Mouse (Mus musculus) heart, postnatal 14 days (tissue): ENCODE data around the gene Cep112. TPM values are rescaled to one million over a fixed set of nuclear protein-coding genes. Genes with fewer than 3 reads are reported as not detected.
A peak's percentile ranks its signal among the peaks of the same experiment; 100 is the strongest.

Experiments used
- DNase-seq, 2 experiments: peaks; one replicate each; pipeline ENCODE4 v3.0.0; 2021 to 2022
- intact Hi-C: fragments of 180-260 bp; cut with DNase I; formaldehyde crosslinking; loops from one replicate; pipeline ENCODE4 v1.15.1; 2025
- total RNA-seq, 2 experiments: library from RNA; stranded (reverse); gene quantifications; 2 replicates each; pipeline ENCODE4 v1.2.3; 2021

Cep112 gene
- total RNA-seq, 2 experiments from 2014 or later = 8.7 to 9.0 TPM

- intact Hi-C loops = loop anchor here (10.0 kb wide), 1 partner anchor 496 kb away; the partner anchor contains the start of gene Axin2
- no peak for DNase-seq
Observed at GRCm38 (mm10) chr11:108429076-108429475, 4.1 kb downstream of the Cep112 start.

DNA sequence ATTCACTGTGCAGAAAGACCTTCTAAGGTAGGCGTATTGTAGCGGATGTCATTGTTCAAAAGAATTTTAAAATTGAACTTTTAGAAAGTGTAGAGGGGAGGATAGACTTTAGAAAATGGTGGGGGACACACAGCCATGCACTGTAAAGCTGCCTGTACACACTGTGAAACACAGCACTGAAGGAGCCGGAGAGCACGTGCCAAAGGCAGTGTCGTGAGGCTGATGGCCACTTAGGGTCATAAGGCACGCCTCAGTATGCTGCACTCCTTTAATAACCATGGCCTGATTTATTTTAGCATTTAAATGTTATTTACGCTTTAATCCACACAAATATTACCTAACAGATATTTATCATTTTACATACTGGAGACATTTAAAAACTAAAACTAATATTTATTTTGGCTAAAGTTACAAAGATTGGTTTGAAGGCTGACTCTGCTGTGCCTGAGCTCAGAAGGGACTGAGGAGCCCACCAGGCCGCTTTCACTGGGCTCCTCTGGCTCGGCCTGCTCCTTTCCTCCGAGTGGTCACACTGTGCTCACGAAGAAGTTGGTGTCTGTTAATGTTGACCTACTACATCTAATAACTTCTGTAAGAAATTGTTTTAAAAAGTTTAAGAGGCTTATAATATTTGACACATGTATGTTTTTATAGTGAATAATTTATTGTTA is 19.0 kb downstream of the Cep112 start:
- DNase-seq = no peak
- intact Hi-C loops = no loop called here

DNA sequence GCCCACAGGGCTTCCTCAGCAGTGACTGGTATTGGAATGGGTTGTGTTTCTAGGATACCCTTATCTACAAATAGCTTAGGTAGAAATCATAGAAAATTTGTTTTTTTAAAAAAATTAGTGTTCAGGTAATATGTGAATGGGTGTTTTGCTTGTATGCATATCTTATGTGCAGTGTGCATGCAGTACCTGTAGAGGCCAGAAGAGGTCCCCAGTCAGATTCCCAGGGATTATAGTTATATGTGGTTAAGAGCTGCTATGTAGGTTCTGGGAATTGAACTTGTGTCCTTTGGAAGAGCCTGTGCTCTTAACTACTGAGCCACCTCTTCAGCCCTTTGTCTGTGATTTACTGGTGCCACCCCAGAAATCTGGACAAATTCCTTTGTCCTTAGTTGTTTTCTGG is 22.2 kb downstream of the Cep112 start:
- peak in 1 of 2 experiments; percentile 13 for DNase-seq
- intact Hi-C loops = no loop called here

DNA sequence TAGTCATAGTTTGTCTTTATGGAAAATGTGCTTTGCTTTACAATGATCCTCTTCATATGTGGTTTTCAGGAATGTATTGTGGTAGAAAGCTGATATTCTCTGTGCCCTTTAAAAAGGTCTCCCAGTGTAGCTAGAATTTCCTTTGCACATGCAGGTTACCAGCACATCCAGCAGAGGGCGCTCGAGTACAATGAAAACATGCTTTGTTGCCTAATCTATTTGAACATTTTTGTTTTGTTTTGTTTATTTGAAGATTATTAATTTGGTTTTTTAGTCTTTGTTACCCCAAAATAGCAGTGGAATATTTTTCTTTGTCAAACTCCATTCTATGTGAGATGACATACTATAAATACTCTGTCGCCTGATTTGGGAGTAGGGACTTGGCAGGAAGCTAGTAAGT is 24.8 kb downstream of the Cep112 start:
- peak; percentile 75 to 84 for DNase-seq
- intact Hi-C loops = loop anchor here (1.0 to 5.0 kb wide), 4 partner anchors 473 to 743 kb away; no protein-coding TSS in a partner anchor

DNA sequence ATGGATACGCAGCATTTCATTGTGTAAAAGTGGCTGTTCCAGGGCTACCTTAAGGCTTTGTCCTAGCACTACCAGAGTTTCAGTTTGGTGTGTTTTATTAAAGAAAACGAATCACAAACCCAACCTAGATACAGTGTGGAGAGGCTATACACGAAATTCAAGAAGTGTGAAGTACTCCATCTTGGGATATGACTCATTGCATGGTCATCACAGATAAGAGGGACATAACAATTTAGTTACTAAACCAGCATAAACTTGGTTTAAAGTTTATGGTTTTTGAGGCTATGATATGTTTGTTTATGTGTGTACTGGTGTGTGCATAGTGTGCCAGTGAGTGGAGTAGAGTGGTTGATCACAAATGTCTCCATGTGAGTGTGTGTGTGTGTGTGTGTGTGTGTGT is 34.6 kb downstream of the Cep112 start:
- DNase-seq = no peak
- intact Hi-C loops = no loop called here

- intact Hi-C loops = no loop called here
- no peak for DNase-seq
Observed at GRCm38 (mm10) chr11:108464138-108464537, 39.1 kb downstream of the Cep112 start.

DNA sequence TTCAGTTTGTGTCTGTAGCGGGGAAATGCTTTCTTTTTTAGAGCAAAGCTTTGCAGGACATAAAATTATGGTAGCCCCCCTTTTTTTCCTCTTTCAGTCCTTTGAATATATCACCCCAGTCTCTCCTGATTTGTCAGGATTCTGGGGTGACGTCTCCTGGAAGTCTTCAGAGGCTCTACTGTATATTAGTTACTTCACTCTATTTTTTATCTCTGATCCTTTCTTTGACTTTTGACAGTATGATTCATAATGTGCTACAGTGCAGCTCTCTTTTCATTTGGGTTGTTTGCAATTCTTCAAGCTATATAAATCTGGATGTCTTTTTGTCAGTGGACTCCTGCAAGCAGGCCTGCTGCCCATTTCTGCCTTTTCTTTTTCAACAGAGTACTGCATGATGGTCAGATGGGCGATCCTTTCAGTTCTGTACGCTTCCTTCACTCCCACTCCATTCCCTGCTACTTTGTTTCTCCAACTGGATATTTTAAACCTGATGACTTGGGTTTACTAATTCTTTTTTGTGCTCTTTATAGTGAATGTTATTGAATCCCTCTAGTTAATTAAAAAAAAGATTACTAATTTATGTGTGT is 39.8 kb downstream of the Cep112 start:
- DNase-seq = no peak
- intact Hi-C loops = no loop called here

GRCm38 (mm10) chr11:108475738-108476137 is 50.7 kb downstream of the Cep112 start:
- peak in 1 of 2 experiments; percentile 3 for DNase-seq
- intact Hi-C loops = no loop called here

GRCm38 (mm10) chr11:108476226-108476625 is 51.2 kb downstream of the Cep112 start:
- no peak for DNase-seq
- intact Hi-C loops = no loop called here

DNA sequence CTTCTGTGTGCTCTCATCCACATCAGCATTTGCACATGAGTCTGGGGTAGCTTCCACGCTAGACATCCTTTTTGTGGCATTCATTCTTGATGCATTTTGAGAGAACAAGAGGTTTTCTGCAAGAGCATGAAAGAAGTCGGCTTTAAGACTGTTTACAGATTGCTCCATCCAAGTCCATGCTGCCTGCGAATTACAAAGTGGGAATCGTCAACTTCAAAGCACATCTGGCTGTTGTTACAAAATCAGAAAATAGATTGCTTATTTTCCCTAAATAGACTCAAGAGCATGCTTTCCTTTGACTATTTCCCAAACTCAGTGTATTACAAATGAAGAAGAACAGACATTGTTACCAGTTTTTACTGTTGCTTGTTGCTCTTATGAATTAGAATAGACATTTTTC is 59.0 kb downstream of the Cep112 start:
- DNase-seq = no peak
- intact Hi-C loops = no loop called here

- no peak for DNase-seq
- intact Hi-C loops = no loop called here
Observed at GRCm38 (mm10) chr11:108488256-108488655, 63.3 kb downstream of the Cep112 start.

DNA sequence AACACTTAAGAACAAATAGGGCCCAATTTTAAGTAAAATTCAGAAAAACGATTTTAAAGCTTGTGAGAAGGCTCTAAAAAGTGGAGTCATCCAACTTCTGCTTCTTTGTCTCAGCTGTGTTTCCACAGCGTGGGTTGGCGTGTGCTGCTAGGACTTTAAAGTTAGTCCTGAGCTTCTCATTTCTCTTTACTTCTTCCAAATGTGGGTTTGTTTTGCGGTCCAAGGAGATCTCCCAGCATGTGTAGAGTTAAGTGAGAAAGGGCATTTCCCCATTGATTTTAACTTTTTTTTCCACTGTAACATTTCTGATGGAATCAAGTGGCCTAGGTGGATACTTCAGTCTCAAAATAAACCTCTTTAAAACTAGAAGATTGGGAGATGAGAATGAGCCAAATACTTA is 64.9 kb downstream of the Cep112 start:
- intact Hi-C loops = no loop called here
- DNase-seq = no peak

GRCm38 (mm10) chr11:108508190-108508589 is 83.2 kb downstream of the Cep112 start:
- DNase-seq = no peak
- intact Hi-C loops = no loop called here

DNA sequence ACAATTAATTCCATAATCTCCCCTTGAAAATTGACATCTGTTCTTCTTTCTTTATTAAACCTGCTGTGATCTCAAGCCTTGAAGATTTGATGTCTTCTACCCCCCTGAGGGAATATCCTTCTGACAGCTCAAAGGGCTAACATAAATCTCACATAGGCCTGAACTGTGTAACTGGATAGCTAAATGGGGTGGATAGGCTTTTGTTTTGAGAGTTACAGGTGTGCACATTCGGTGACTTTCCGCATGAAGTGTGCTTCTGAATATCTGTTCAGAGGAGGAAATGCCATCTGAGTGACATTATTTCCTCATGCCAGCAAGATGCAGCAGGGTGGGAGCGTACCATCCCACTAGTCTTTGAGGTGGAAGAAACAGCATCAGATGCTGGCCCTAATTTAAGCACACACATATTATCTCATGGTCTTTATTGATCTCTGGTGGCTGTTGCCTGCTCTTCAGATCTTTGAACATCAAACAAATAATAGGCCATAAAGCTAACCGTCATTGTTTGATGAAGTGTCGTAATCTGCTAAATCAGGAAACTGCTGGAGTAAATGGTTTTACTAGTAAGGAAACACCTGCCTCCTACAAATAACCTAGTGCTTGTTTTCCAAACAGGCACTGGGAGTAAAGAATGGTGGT is 102.9 kb downstream of the Cep112 start:
- intact Hi-C loops = no loop called here
- no peak for DNase-seq

DNA sequence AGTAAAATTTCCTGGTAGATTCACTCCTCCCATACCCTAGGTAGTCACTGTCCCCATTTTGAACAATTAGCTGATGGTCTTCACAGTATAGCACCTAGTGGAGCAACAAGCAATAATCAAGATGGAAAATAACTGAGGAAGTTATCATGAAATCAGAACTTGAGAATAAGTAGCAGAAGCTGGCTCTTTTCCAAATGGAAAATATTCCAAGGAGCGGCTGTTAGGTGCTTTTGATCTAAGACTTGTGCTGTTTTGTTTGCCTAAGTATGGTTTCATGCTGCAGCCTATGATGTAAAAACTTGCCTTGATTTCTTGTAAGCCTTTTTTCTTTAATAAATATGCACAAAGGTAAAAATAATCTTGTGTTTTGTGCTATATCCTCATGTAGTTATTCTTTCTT is 107.9 kb downstream of the Cep112 start:
- intact Hi-C loops = no loop called here
- DNase-seq = no peak

DNA sequence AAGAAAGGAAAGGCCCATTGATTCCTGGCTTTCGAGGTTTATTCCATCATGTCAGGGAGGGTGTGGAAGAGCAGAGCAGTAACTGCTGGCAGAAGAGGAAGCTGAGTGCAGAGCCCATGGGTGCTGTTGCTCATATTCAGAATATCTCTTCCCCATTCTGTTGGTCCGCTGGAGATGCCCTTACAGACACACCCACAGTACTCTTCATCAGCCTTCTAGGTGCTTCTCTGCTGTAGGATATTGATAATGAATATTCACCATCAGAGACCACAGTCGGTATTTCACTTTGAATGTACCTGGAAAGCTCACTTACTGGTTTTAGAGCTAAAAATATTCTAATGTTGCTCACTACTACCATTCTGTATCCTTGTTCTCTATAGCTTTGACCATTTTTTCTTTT is 109.0 kb downstream of the Cep112 start:
- DNase-seq = no peak
- intact Hi-C loops = no loop called here

DNA sequence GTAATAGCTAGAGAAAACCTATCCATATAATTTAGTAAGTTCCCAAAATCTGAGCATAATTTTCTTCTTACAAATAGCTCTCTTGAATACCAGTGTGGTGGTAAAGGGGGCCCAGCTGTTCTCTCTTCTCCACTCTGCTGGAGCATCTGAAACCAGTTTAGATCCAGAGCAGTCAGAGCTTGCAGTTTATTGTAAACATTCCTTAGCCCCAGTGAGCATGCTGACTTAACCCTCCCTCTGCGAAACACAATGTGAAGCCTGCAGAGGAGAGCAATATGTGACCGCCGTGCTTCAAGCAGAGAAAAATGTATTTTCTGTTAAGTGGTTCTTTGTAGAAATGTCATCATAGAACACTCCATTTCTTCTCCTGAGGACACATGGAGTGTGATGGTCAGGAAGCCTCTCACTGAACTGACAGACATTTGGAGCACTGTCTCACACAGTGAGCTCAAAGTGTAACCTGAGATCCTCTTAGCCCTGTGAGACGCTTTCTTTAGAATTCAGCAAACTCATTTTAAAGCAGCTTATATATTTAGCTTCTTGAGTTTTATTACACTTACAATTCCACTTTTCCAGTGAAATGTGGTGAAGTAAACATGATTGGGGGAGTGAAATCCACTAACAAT is 128.1 kb downstream of the Cep112 start:
- intact Hi-C loops = no loop called here
- no peak for DNase-seq

DNA sequence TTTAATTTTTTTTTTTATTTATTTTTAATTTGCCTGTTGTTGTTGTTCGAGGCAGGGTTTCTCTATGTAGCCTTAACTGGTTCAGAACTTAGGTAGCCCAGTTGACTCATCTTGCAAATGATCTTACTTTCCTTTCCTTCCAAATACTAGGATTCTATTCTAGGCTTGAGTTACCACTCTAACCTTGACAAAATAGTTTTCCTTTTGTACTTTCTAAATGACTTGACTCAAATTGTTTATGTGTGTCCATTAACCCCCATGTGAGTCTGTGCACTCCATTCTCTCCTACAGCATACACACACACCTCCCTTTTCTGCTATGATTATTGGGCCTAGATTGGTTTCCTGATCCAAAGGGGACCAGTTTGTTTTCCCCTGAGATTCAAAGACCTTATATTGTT is 128.9 kb downstream of the Cep112 start:
- no peak for DNase-seq
- intact Hi-C loops = no loop called here

DNA sequence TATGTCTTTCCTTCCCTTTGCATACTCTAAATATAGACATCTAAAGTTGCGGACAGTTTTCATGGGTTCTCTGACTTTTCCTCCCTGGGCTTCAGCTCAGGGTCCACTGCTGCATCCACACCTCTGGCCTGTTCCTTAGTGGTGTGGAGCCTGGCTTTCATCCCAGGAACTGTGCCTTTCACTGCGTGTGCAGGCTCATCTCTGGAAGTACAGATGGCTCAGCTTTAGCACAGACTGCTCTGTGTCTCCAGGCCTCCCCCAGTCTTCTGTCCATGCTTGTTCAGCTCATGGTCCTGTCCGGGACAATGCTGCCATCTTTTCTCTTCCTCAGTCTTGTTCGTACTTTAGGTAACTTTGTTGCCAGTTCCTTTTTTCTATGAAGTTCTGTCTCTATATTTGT is 133.6 kb downstream of the Cep112 start:
- intact Hi-C loops = no loop called here
- no peak for DNase-seq

DNA sequence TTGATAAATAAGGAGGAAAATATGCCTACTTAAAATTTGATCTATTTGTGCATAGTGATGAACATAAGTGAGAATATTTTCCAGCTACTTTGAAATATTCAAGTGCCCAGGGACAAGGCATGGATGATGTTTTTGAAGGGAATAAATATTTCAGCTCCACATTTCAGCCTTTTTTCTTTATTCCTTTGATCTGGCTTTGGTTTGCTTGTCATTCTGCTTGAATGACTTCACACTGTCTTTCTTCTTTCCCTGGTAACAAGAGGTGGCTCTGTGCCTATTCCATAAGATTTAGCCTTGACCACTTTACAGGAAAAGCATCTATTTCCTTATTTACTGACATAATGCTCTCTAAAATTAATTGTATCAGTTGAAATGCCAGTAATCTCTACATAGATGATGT is 134.5 kb downstream of the Cep112 start:
- intact Hi-C loops = no loop called here
- no peak for DNase-seq

- intact Hi-C loops = no loop called here
- DNase-seq = no peak
Observed at GRCm38 (mm10) chr11:108562076-108562475, 137.1 kb downstream of the Cep112 start.
